Mouse (Mus musculus): ENCODE data around the gene Clk2.
"Not testable (repeated sequence)": the region's sequence is repeated elsewhere in the genome, so short reads cannot be mapped to it uniquely, and the experiment has no call there.

Clk2 gene

GRCm38 (mm10) chr3:89188478-89188875 lies 23.9 kb downstream of the Clk2 start:
- DNase-seq (ENCODE audit: low read depth, low spot score) = no peak

- DNase-seq (ENCODE audit: low read depth, low spot score) = no peak
Observed at GRCm38 (mm10) chr3:89190436-89190835, 25.8 kb downstream of the Clk2 start.

GRCm38 (mm10) chr3:89193351-89193750 lies 28.8 kb downstream of the Clk2 start:
- DNase-seq (ENCODE audit: low read depth, low spot score) = peak; percentile 59

- no peak for DNase-seq (ENCODE audit: low read depth, low spot score)
Observed at GRCm38 (mm10) chr3:89193853-89194252, 29.3 kb downstream of the Clk2 start.

- peak; percentile 97 for DNase-seq (ENCODE audit: low read depth, low spot score)
Observed at GRCm38 (mm10) chr3:89195979-89196877, 31.6 kb downstream of the Clk2 start.

- DNase-seq (ENCODE audit: low read depth, low spot score) = no peak
Observed at GRCm38 (mm10) chr3:89199839-89200238, 35.2 kb downstream of the Clk2 start.

GRCm38 (mm10) chr3:89202253-89203141 lies 37.9 kb downstream of the Clk2 start, which contains the start of gene Gba:
TSS of gene Gba (plus strand) at chr3:89202928.
- DNase-seq (ENCODE audit: low read depth, low spot score) = peak; percentile 93

- no peak for DNase-seq (ENCODE audit: low read depth, low spot score)
Observed at GRCm38 (mm10) chr3:89203142-89203514, 38.5 kb downstream of the Clk2 start.

- no peak for DNase-seq (ENCODE audit: low read depth, low spot score)
Observed at GRCm38 (mm10) chr3:89206079-89206478, 41.5 kb downstream of the Clk2 start.

- no peak for DNase-seq (ENCODE audit: low read depth, low spot score)
Observed at GRCm38 (mm10) chr3:89206695-89207094, 42.1 kb downstream of the Clk2 start.

- DNase-seq (ENCODE audit: low read depth, low spot score) = no peak
Observed at GRCm38 (mm10) chr3:89208075-89208657, 43.6 kb downstream of the Clk2 start.

- no peak for DNase-seq (ENCODE audit: low read depth, low spot score)
Observed at GRCm38 (mm10) chr3:89208736-89209135, 44.1 kb downstream of the Clk2 start.

- no peak for DNase-seq (ENCODE audit: low read depth, low spot score)
Observed at GRCm38 (mm10) chr3:89209731-89210130, 45.1 kb downstream of the Clk2 start.

GRCm38 (mm10) chr3:89210162-89210561 lies 45.6 kb downstream of the Clk2 start:
- DNase-seq (ENCODE audit: low read depth, low spot score) = no peak

GRCm38 (mm10) chr3:89210731-89211130 lies 46.1 kb downstream of the Clk2 start:
- no peak for DNase-seq (ENCODE audit: low read depth, low spot score)

GRCm38 (mm10) chr3:89213803-89214530 lies 49.4 kb downstream of the Clk2 start:
- DNase-seq (ENCODE audit: low read depth, low spot score) = peak; percentile 93

- peak; percentile 31 for DNase-seq (ENCODE audit: low read depth, low spot score)
Observed at GRCm38 (mm10) chr3:89214681-89215411, 50.3 kb downstream of the Clk2 start, which contains the start of gene Thbs3. TSS of gene Thbs3 (plus strand) at chr3:89215180.

GRCm38 (mm10) chr3:89215853-89216252 lies 51.3 kb downstream of the Clk2 start:
- peak; percentile 93 for DNase-seq (ENCODE audit: low read depth, low spot score)

GRCm38 (mm10) chr3:89216407-89216806 lies 51.8 kb downstream of the Clk2 start:
- not testable (repeated sequence) for DNase-seq (ENCODE audit: low read depth, low spot score)

- DNase-seq (ENCODE audit: low read depth, low spot score) = no peak
Observed at GRCm38 (mm10) chr3:89218271-89218670, 53.7 kb downstream of the Clk2 start.

Measured in ES-CJ7 (cell line).